Mouse (Mus musculus): ENCODE measurements around the gene Znhit3.
"Not testable (repeated sequence)": the region's sequence is repeated elsewhere in the genome, so short reads cannot be mapped to it uniquely, and the experiment has no call there.

The Znhit3 gene

GRCm38 (mm10) chr11:84876020-84876419 is 40.1 kb downstream of the Znhit3 start:
- not testable (repeated sequence) for DNase-seq (ENCODE audit: low spot score in 2 of 2)

GRCm38 (mm10) chr11:84873042-84873833 is 42.9 kb downstream of the Znhit3 start:
- peak in 1 of 2 experiments; percentile 54 for DNase-seq (ENCODE audit: low spot score in 2 of 2)

- no peak for DNase-seq (ENCODE audit: low spot score in 2 of 2)
These were observed 44.6 kb downstream of the Znhit3 start for GRCm38 (mm10) chr11:84871548-84872069.

- no peak for DNase-seq (ENCODE audit: low spot score in 2 of 2)
These were observed 45.1 kb downstream of the Znhit3 start for GRCm38 (mm10) chr11:84871046-84871445.

GRCm38 (mm10) chr11:84870337-84871043 is 45.7 kb downstream of the Znhit3 start, which contains the start of gene Ggnbp2:
Ggnbp2 (minus strand) TSS chr11:84870817.
- DNase-seq (ENCODE audit: low spot score in 2 of 2) = peak; percentile 95 to 96

- peak; percentile 91 to 94 for DNase-seq (ENCODE audit: low spot score in 2 of 2)
These were observed 46.5 kb downstream of the Znhit3 start for GRCm38 (mm10) chr11:84869537-84870232.

- DNase-seq (ENCODE audit: low spot score in 2 of 2) = peak in 1 of 2 experiments; percentile 23
These were observed 47.3 kb downstream of the Znhit3 start for GRCm38 (mm10) chr11:84868786-84869259.

GRCm38 (mm10) chr11:84867586-84867985 is 48.6 kb downstream of the Znhit3 start:
- DNase-seq (ENCODE audit: low spot score in 2 of 2) = no peak

GRCm38 (mm10) chr11:84865268-84865667 is 50.9 kb downstream of the Znhit3 start:
- DNase-seq (ENCODE audit: low spot score in 2 of 2) = no peak

Data from spleen, postnatal 36 days (tissue).